Mouse (Mus musculus) CH12.LX (cell line): ENCODE results near the gene Slco1a6. TPM values are rescaled to one million over a fixed set of nuclear protein-coding genes. Genes with fewer than 3 reads are reported as not detected.
"Not testable (repeated sequence)": the region's sequence is repeated elsewhere in the genome, so short reads cannot be mapped to it uniquely, and the experiment has no call there.

Experiments
- DNase-seq: peaks from one replicate; pipeline ENCODE4 v3.0.0-alpha.2; 2013; ENCODE audit errors: extremely low read depth
- H3K27ac ChIP-seq: 2 replicates; pipeline ENCODE4 v1.5.1; 2012; ENCODE audit warnings: low read depth, mild to moderate bottlenecking, control low read depth, moderate library complexity; ENCODE audit not compliant: insufficient read depth
- H3K27me3 ChIP-seq: replicated peaks from 2 replicates; pipeline ENCODE3; 2012; ENCODE audit warnings: inconsistent platforms
- H3K36me3 ChIP-seq, 2 experiments: replicated peaks in 1 of 2; 2 replicates each; pipeline versions ENCODE3 to v1.6.1; 2012; ENCODE audit warnings: inconsistent platforms in 1 of 2, low read length in 1 of 2, mild to moderate bottlenecking in 1 of 2, mixed read lengths in 1 of 2, moderate library complexity in 1 of 2; ENCODE audit not compliant: control insufficient read depth in 1 of 2, insufficient read depth in 1 of 2
- H3K4me1 ChIP-seq, 2 experiments: 2 replicates each; pipeline ENCODE4 v1.6.1; 2012; ENCODE audit warnings: inconsistent platforms in 1 of 2, moderate library complexity in 1 of 2; ENCODE audit not compliant: insufficient read depth in 2 of 2, control insufficient read depth in 1 of 2
- H3K4me2 ChIP-seq: 2 replicates; pipeline ENCODE4 v1.6.1; 2012; ENCODE audit warnings: low read depth, mild to moderate bottlenecking, control low read depth; ENCODE audit not compliant: poor library complexity, insufficient read depth, severe bottlenecking
- H3K4me3 ChIP-seq, 3 experiments: fragments of 150-350 bp in 1 of 3; sonication (generic) in 1 of 3; replicated peaks in 1 of 3; 2 replicates each; pipeline versions ENCODE3 to v1.5.1; 2011 to 2012; ENCODE audit warnings: low read depth in 2 of 3, low read length in 2 of 3, mild to moderate bottlenecking in 2 of 3, moderate library complexity in 2 of 3, control low read depth in 1 of 3, improper control_type of control experiment in 1 of 3, inconsistent platforms in 1 of 3, mixed read lengths in 1 of 3; ENCODE audit not compliant: poor library complexity in 1 of 3
- H3K79me2 ChIP-seq: replicated peaks from 2 replicates; pipeline ENCODE4 v1.6.1; 2012; ENCODE audit warnings: mild to moderate bottlenecking, moderate library complexity; ENCODE audit not compliant: control insufficient read depth, poor library complexity, insufficient read depth, severe bottlenecking; ENCODE audit errors: extremely low read depth
- H3K9ac ChIP-seq: 2 replicates; pipeline ENCODE4 v1.6.1; 2012; ENCODE audit warnings: low read depth, mild to moderate bottlenecking, control low read depth, moderate library complexity; ENCODE audit not compliant: insufficient read depth
- H3K9me3 ChIP-seq: replicated peaks from 2 replicates; pipeline ENCODE3; 2012; ENCODE audit warnings: low read length, inconsistent platforms, mixed read lengths
- CHD2 ChIP-seq: IDR thresholded peaks from 2 replicates; pipeline ENCODE4 v1.6.1; 2011; ENCODE audit warnings: low read length, improper control_type of control experiment
- HCFC1 ChIP-seq: IDR thresholded peaks from 2 replicates; pipeline ENCODE4 v1.6.1; 2012; ENCODE audit warnings: low read depth, mild to moderate bottlenecking, inconsistent platforms, low read length, improper control_type of control experiment
- IRF4 ChIP-seq: IDR thresholded peaks from 2 replicates; pipeline ENCODE4 v1.6.1; 2014; ENCODE audit warnings: low read depth, mild to moderate bottlenecking, inconsistent platforms, low read length, improper control_type of control experiment
- JUND ChIP-seq: conservative IDR thresholded peaks from 2 replicates; pipeline ENCODE4 v1.6.1; 2011; ENCODE audit warnings: low read depth, low read length, improper control_type of control experiment
- KAT2A ChIP-seq: IDR thresholded peaks from 2 replicates; pipeline ENCODE4 v1.6.1; 2012; ENCODE audit warnings: low read length, improper control_type of control experiment, inconsistent platforms; ENCODE audit not compliant: insufficient replicate concordance
- MAFK ChIP-seq: IDR thresholded peaks from 2 replicates; pipeline ENCODE4 v1.6.1; 2011; ENCODE audit warnings: low read length, improper control_type of control experiment; ENCODE audit not compliant: insufficient replicate concordance
- MAX ChIP-seq: IDR thresholded peaks from 2 replicates; pipeline ENCODE4 v1.6.1; 2011; ENCODE audit warnings: low read length, improper control_type of control experiment
- MEF2A ChIP-seq: IDR thresholded peaks from 2 replicates; pipeline ENCODE4 v1.6.1; 2014; ENCODE audit warnings: low read depth, mild to moderate bottlenecking, inconsistent platforms, low read length, improper control_type of control experiment, borderline replicate concordance
- NELFE ChIP-seq: IDR thresholded peaks from 2 replicates; pipeline ENCODE4 v1.6.1; 2011; ENCODE audit warnings: low read depth, low read length, improper control_type of control experiment
- NRF1 ChIP-seq: IDR thresholded peaks from 2 replicates; pipeline ENCODE4 v1.6.1; 2014; ENCODE audit warnings: low read depth, mild to moderate bottlenecking, inconsistent platforms, low read length, improper control_type of control experiment, moderate library complexity
- POLR2A ChIP-seq: IDR thresholded peaks from 2 replicates; pipeline ENCODE4 v1.6.1; 2011; ENCODE audit warnings: low read depth, mild to moderate bottlenecking, improper control_type of control experiment, low read length
- RAD21 ChIP-seq: IDR thresholded peaks from 2 replicates; pipeline ENCODE4 v1.6.1; 2011; ENCODE audit warnings: low read depth, mild to moderate bottlenecking, low read length, improper control_type of control experiment, moderate library complexity
- SMC3 ChIP-seq: IDR thresholded peaks from 2 replicates; pipeline ENCODE4 v1.6.1; 2011; ENCODE audit warnings: low read depth, low read length, improper control_type of control experiment
- TBP ChIP-seq: conservative IDR thresholded peaks from 2 replicates; pipeline ENCODE4 v1.6.1; 2011; ENCODE audit warnings: low read depth, low read length, improper control_type of control experiment
- TCF12 ChIP-seq: IDR thresholded peaks from 2 replicates; pipeline ENCODE4 v1.6.1; 2014; ENCODE audit warnings: low read depth, mild to moderate bottlenecking, inconsistent platforms, low read length, improper control_type of control experiment
- ZC3H11A ChIP-seq: IDR thresholded peaks from 2 replicates; pipeline ENCODE4 v1.6.1; 2012; ENCODE audit warnings: low read depth, mild to moderate bottlenecking, inconsistent platforms, low read length, improper control_type of control experiment
- ZKSCAN1 ChIP-seq: IDR thresholded peaks from 2 replicates; pipeline ENCODE4 v1.6.1; 2012; ENCODE audit warnings: low read depth, inconsistent platforms, low read length, improper control_type of control experiment, borderline replicate concordance
- ZNF384 ChIP-seq: IDR thresholded peaks from 2 replicates; pipeline ENCODE4 v1.6.1; 2012; ENCODE audit warnings: low read depth, low read length, improper control_type of control experiment, inconsistent platforms
- dilution Hi-C: fragments of 300-500 bp; cut with MboI; formaldehyde crosslinking; loops from 2 replicates; pipeline ENCODE4 v1.14.3; 2020; ENCODE audit warnings: low sequenced_read_pairs; ENCODE audit not compliant: extremely low pct_unique_long_range_greater_than_20kb, extremely low pct_ligation_motif_present
- in situ Hi-C: fragments of 300-500 bp; cut with MboI; formaldehyde crosslinking; loops from 3 replicates; pipeline ENCODE4 v1.14.3; 2019; ENCODE audit warnings: low sequenced_read_pairs, low pct_ligation_motif_present, low pct_unique_long_range_greater_than_20kb, mixed read lengths
- polyA plus RNA-seq: library from polyadenylated mRNA; unstranded; fragments of >175 nt; gene quantifications from 2 replicates; pipeline ENCODE4 v1.2.1, GENCODE M21; 2012; ENCODE audit warnings: low read depth; ENCODE audit not compliant: insufficient read length
- total RNA-seq, 2 experiments: library from RNA; depleted of rRNA; stranded (reverse); fragments of 300-350 nt in 1 of 2; fragments of >200 nt in 1 of 2; gene quantifications; 2 replicates each; pipeline ENCODE4 v1.2.3; 2012 to 2014

The Slco1a6 gene
- not detected in 2 replicates for total RNA-seq (2012; rRNA removed)
- not detected in 2 replicates for total RNA-seq (2014; rRNA removed)
- polyA plus RNA-seq = 1.1 and 1.4 TPM in 2 replicates

DNA sequence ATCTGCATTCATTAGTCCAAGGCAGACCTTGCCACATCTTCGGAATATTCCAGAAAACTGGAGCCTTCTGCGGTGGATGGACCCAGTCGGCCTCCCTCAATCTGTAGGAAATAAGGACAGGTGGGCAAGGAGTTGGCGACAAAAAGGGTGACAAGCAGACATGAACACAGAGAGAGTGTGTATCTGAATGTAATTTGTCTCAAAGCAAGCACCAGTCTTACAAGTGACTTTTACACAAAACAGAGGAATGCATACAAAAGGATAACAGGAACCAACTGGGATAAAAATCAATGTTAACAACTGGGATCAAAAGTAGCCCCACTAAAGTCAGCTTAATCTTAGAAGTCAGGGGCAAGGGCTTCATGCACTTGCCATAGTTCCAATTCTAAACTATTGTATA is at the start of gene Slco1a6:
Slco1a6 (minus strand) TSS at position 101 of the 400 bp plus-strand sequence.
- Histone ChIP-seq H3K9me3 (peaks cover 5% of the 10 kb centered on the region), H3K4me3 (no peak within 1 kb of the TSS), H3K4me2 (no peak within 1 kb of the TSS), H3K79me2 (no peaks in the 10 kb centered on the region), H3K27ac (no peak within 1 kb of the TSS), H3K4me1 (no peaks in the 10 kb centered on the region), H3K27me3 (no peaks in the 10 kb centered on the region), H3K9ac (no peak within 1 kb of the TSS)
- dilution Hi-C loops = no loop called here
- in situ Hi-C loops = no loop called here
- no peak for DNase-seq
- TF ChIP-seq SMC3 (no peak), CHD2 (no peak), POLR2A (no peak), NRF1 (no peak), HCFC1 (no peak), TCF12 (no peak), RAD21 (no peak)
- TF ChIP-seq, all 38 proteins: peak for 0
- no peaks in the 10 kb centered on the region for H3K36me3 ChIP-seq

- H3K4me3 ChIP-seq, in situ Hi-C loops: not testable (repeated sequence)
These were observed 42.5 kb upstream of the Slco1a6 start for GRCm38 (mm10) chr6:142250738-142251307.

DNA sequence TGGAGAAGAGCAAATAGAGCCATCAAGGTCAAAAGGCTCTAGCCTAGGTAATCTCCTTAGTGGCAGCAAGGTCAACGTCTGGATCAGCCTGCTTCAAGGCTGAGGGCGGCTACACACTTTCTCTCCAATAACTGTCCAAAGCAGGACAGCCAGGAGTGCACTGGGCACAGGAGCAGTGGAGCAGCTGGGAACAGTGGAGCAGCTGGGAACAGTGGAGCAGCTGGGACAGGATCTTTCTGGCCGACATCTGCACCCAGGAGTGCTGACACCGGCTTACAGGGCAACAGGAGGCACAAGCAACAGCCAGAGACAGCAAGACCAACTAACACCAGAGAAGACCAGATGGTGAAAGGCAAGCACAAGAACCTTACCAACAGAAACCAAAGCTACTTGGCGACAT is 36.7 kb upstream of the Slco1a6 start:
- TF ChIP-seq MEF2A (no peak), NELFE (no peak), ZKSCAN1 (no peak), MAX (no peak), JUND (no peak), KAT2A (no peak), SMC3 (no peak), IRF4 (no peak), HCFC1 (no peak), ZC3H11A (no peak), ZNF384 (no peak), TBP (no peak)
- Histone ChIP-seq H3K27me3 (no peaks in the 10 kb centered on the region), H3K36me3 (no peaks in the 10 kb centered on the region), H3K4me3 (no peak overlapping the region), H3K9ac (no peak overlapping the region), H3K4me2 (no peak overlapping the region), H3K27ac (no peak overlapping the region), H3K9me3 (no peaks in the 10 kb centered on the region), H3K79me2 (no peaks in the 10 kb centered on the region), H3K4me1 (no peaks in the 10 kb centered on the region)
- in situ Hi-C loops = no loop called here
- no peak for DNase-seq
- dilution Hi-C loops = no loop called here

More at GRCm38 (mm10) chr6:142250738-142251307, 42.5 kb upstream of the Slco1a6 start:
- H3K9ac ChIP-seq, dilution Hi-C loops, H3K79me2 ChIP-seq, DNase-seq, H3K27me3 ChIP-seq, H3K9me3 ChIP-seq, H3K4me1 ChIP-seq, H3K4me2 ChIP-seq, H3K27ac ChIP-seq, H3K36me3 ChIP-seq: not testable (repeated sequence)
- TF ChIP-seq MAFK = peak; percentile 94
